Mouse (Mus musculus) brown adipose tissue, adult 24 weeks (tissue): Measurements from ENCODE around the gene Spef1. TPM values are rescaled to one million over a fixed set of nuclear protein-coding genes. Genes with fewer than 3 reads are reported as not detected.

Source experiments
- H3K27ac ChIP-seq: fragments of 200-500 bp; replicated peaks from 2 replicates; pipeline ENCODE4 v1.5.1; 2012; ENCODE audit warnings: low read depth, mild to moderate bottlenecking, low read length
- H3K4me1 ChIP-seq: fragments of 200-500 bp; 2 replicates; pipeline ENCODE4 v1.6.1; 2012; ENCODE audit warnings: low read length, mixed read lengths; ENCODE audit not compliant: control insufficient read depth, insufficient read depth, insufficient read length
- H3K4me3 ChIP-seq: fragments of 200-500 bp; 2 replicates; pipeline ENCODE4 v1.5.1; 2012; ENCODE audit warnings: low read depth, mild to moderate bottlenecking, low read length, moderate library complexity; ENCODE audit not compliant: insufficient read depth
- polyA plus RNA-seq: library from polyadenylated mRNA; stranded (reverse); fragments of >200 nt; gene quantifications from 2 replicates; pipeline ENCODE4 v1.2.4, GENCODE M21; 2012; ENCODE audit not compliant: missing spikeins, insufficient read depth, insufficient read length

Spef1 gene
- polyA plus RNA-seq, 1 experiment, result 5.3 TPM

DNA sequence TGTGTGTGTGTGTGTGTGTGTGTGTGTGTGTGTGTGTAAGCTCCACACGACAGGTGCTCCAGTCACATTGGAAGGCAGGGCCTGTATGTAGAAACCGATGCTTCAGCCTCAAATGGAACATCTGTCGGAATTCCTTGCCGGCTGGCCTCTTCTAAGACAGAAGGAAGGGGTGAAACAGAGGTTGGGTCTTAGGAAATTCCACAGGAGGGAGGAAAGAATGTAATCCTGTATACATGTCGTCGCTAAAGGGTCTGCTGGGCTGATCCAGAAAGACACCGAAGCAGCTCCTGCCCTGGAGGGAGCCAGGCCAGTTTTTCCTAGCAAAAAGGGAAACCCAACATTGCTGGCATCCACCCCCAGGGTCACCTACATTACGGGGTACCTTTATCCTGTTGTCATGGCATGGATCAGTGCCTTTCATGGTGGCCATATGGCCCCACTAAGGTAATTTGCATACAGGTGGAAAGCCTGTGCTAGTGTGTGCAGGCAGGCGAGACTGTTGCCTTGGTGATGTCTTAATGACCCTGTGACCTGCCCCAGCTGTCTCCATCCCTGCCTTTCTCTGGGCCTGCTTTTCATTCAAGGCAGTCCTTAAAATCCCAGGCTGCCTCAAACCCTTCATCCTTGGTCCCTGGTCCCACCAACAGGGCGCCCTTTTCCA lies 3.4 kb upstream of the Spef1 start:
- no peak overlapping the region for H3K4me3 ChIP-seq
- H3K27ac ChIP-seq, result no peak overlapping the region
- no peaks in the 10 kb centered on the region; the same call in none of the 2 replicates for H3K4me1 ChIP-seq

DNA sequence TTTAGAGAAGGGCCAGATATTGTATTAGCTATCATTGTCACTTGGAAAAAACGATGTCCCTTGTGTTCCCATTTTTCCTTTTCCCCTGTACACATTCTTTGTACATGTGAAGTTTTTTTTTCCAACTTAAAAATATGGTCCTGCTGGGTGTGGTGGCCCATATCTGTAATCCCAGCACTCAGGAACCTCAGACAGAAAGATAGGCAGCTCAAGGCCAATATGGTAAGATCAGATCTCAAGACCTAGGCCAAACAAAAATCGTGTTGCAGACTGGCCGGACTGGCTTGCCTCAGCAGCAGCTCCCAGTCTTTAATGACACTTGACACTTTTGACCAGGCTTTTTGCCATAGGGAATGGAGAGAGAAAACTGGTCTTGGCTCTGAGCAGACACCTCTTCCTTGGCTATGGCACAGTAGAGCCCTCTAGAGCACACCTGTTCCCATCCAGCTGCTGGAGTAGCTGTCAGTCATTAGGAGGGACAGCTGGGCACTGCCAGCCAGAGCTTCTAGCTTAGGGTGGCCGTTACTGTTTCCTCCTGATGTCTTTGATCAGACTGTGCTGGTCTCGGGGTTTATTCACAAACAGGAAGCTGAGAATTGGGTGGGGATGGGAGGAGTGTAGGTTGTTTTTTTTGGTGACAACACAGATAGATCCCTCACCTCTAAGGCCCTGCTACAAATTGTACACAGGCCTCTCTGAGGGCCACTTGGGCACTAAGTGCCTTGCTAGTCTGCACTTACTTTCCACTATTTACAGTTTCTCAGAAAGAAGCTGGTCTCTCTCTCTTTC lies 2.6 kb upstream of the Spef1 start:
- Histone ChIP-seq H3K4me3 (no peak overlapping the region), H3K27ac (no peak overlapping the region), H3K4me1 (no peaks in the 10 kb centered on the region; the same call in none of the 2 replicates)

- Histone ChIP-seq H3K4me1 (no peaks in the 10 kb centered on the region; the same call in none of the 2 replicates), H3K27ac (no peak overlapping the region), H3K4me3 (no peak overlapping the region)
Observed at GRCm38 (mm10) chr2:131188311-131188710, 1.2 kb upstream of the Spef1 start.

DNA sequence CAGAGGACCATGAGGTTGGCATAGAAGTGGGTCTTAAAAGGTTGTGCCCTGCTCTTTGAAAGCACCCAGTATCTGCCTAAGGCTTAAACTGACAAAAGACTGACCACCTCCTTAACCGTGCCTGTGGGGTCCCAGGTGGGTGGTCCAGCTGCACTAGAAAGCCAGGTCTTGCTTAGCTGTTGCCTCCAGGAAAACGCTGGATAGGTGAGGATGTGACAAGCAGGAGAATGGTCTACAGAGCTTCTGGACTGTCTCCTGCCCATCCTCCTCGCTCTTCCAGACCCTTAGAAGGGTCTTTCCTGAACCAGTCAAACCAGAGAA lies 480 bp upstream of the Spef1 start:
- Histone ChIP-seq H3K27ac (no peak overlapping the region), H3K4me3 (peak overlapping the region; percentile 65)

GRCm38 (mm10) chr2:131186343-131186742 lies 739 bp downstream of the Spef1 start:
- H3K4me3 ChIP-seq, result peak overlapping the region; percentile 65
- no peaks in the 10 kb centered on the region; the same call in none of the 2 replicates for H3K4me1 ChIP-seq

More for the DNA sequence above, 480 bp upstream of the Spef1 start:
- H3K4me1 ChIP-seq, result no peaks in the 10 kb centered on the region; the same call in none of the 2 replicates

GRCm38 (mm10) chr2:131179990-131180587 lies 7.0 kb downstream of the Spef1 start, which contains the start of gene Cenpb:
TSS of gene Cenpb (minus strand) at chr2:131180067.
- H3K4me3 ChIP-seq, result peak within 1 kb of the TSS; percentile 86
- H3K27ac ChIP-seq, result peak within 1 kb of the TSS; percentile 80
- peaks cover 24% of the 10 kb centered on the region for H3K4me1 ChIP-seq

More at GRCm38 (mm10) chr2:131186343-131186742, 739 bp downstream of the Spef1 start:
- H3K27ac ChIP-seq, result no peak overlapping the region; the same call in 1 of the 2 replicates

DNA sequence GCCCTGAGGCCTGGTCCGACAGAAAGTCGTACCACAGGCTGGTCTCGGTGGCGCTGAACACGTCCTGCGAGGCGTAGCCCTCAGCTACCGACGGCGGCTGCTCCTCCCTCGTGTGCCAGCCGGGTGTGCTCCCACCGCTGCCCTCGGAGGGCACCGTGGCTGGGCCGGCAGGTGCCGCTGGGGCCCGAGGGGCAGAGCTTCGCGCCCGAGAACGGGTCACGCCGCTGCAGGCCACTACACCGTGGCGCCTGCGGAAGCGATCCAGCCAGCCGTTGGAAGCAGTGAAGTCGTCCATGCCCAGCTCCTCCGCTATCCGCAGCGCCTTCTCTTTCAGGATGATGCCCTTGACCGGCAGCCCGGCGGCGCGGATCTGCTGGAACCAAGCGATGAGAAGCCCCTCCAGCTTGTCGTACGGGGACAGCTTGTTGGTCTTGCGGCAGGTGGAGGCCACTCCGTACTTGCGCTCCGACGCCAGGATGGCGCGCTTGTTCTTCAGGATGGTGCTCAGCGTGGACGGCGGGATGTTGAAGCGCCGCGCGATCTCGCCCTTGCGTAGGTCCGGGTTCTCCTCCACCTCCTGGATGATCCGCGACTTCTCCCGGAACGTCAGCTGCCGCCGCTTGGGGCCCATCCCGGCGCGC lies 7.7 kb downstream of the Spef1 start:
- Histone ChIP-seq H3K27ac (peak overlapping the region; percentile 80), H3K4me3 (peak overlapping the region; percentile 86), H3K4me1 (peaks cover 26% of the 10 kb centered on the region)

GRCm38 (mm10) chr2:131178828-131179245 lies 8.2 kb downstream of the Spef1 start:
- H3K27ac ChIP-seq, result peak overlapping the region; percentile 80
- peaks cover 26% of the 10 kb centered on the region for H3K4me1 ChIP-seq
- H3K4me3 ChIP-seq, result peak overlapping the region; percentile 86

DNA sequence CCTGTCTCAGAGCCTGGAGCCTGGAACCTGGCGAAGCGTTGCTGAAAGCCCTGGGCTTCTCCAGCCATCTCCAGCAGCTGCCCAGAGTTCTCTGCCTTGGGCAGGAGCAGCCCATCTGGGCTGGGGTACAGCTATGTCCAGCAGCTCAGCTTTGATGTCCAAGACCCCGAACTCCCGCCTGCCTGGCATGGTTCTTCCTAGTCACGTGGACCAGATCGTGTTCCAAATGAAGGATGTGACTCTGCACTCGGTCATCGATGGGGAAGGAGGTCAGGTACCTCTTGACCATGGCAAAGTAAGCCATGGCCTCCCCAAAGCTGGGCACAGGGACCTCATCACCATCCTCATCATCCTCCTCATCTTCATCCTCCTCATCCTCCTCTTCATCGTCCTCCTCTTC lies 9.2 kb downstream of the Spef1 start:
- Histone ChIP-seq H3K4me1 (peaks cover 26% of the 10 kb centered on the region), H3K27ac (peak overlapping the region; percentile 87; the same call in 1 of the 2 replicates), H3K4me3 (peak overlapping the region; percentile 86)

DNA sequence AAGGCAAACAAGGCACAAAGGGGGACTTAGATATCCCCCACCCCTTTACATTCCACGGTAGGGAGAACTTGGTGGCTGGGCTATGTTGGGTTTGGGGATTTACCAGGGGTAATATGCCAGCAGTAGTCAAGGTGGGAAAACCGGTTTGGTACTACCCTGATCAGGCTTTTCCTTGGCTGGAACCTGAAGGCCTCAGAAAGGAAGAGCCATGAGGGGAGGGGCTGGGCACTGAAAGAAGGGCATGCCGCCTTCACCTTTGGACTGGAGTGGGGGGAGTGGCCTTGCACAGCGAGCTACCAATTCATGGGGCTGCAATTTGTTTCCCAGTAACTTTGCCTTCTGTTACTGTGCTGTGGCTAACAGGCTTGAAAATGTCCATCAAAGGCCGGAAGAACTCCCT lies 10.6 kb downstream of the Spef1 start:
- Histone ChIP-seq H3K27ac (peak overlapping the region; percentile 87), H3K4me3 (peak overlapping the region; percentile 9; the same call in 1 of the 2 replicates), H3K4me1 (peaks cover 26% of the 10 kb centered on the region)

GRCm38 (mm10) chr2:131175945-131176309 lies 11.2 kb downstream of the Spef1 start:
- H3K27ac ChIP-seq, result peak overlapping the region; percentile 87
- H3K4me3 ChIP-seq, result no peak overlapping the region
- H3K4me1 ChIP-seq, result peaks cover 26% of the 10 kb centered on the region

DNA sequence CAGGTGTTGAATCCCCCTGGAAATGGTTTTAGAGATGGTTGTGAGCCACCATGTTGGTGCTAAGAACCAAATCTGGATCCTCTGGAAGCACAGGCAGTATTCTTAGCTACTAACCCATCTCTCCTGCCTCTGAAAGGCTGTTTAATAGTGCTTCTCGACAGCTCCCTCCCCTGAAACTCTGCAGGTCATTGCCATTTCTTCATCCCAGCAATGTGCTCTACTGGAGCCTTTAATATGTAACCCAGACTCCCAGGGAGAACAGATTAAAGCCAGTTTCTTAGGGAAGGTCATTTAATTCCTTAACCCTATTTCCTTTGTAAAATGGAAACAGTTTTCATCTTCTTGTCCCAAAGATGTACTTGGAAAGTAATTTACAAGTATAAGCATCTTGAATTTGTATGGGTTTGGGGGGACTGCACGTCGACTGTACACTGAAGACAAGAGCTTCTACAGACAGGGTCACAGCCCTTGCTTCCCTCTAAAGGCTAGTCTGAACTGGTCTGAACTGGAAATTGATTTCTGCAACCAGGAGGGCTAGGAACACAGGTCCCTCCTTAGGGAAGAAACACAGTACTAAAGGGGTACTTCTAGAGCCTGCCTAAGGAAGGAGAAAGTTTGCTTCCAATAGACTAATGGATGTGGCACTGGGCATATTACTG lies 11.7 kb downstream of the Spef1 start:
- H3K27ac ChIP-seq, result peak overlapping the region; percentile 76
- H3K4me3 ChIP-seq, result no peak overlapping the region
- peaks cover 26% of the 10 kb centered on the region for H3K4me1 ChIP-seq

DNA sequence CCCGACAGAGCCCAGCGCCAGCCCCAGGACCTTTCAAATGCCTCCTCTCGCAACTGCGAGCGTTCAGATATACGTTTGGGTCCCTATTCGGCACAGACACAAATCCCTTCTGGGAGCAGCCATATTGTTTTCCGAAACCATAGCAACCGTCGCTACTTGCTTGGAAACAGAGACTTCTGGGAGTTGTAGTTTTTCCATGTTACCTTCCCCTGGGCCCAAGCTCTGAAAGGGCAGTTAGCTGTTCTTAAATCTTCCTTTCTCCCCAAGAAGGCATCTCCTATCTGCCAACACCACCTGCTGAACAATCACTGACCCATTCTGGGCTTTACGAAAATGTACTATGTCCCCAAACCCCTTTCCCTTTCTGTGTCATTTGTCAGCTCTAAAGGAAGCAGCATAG lies 12.4 kb downstream of the Spef1 start:
- peak overlapping the region; percentile 69; the same call in 1 of the 2 replicates for H3K27ac ChIP-seq

GRCm38 (mm10) chr2:131172322-131172721 lies 14.8 kb downstream of the Spef1 start:
- H3K4me1 ChIP-seq, result peaks cover 13% of the 10 kb centered on the region
- H3K4me3 ChIP-seq, result no peak overlapping the region
- no peak overlapping the region for H3K27ac ChIP-seq

More for the DNA sequence above, 12.4 kb downstream of the Spef1 start:
- Histone ChIP-seq H3K4me3 (peak overlapping the region; percentile 39), H3K4me1 (peaks cover 26% of the 10 kb centered on the region)
